Mouse (Mus musculus) monocyte, adult 5-6 weeks (primary cell): ENCODE results near the gene Ggnbp2. TPM values are rescaled to one million over a fixed set of nuclear protein-coding genes. Genes with fewer than 3 reads are reported as not detected.

Experiments
- ATAC-seq: fragments of 153-309, 156-312 bp; replicated peaks from 2 replicates; pipeline ENCODE4 v1.8.0; 2017; ENCODE audit warnings: mild to moderate bottlenecking; ENCODE audit not compliant: low TSS enrichment, insufficient number of reproducible peaks, severe bottlenecking, poor library complexity, low FRiP score
- total RNA-seq: library from RNA; stranded (forward); fragments of 200-1000, 200-491, 200-594 nt; gene quantifications from 3 replicates; pipeline ENCODE4 v1.2.3, GENCODE M21; 2017

Ggnbp2 gene
- 317 to 399 TPM (median 347 TPM) in 3 replicates for total RNA-seq

DNA sequence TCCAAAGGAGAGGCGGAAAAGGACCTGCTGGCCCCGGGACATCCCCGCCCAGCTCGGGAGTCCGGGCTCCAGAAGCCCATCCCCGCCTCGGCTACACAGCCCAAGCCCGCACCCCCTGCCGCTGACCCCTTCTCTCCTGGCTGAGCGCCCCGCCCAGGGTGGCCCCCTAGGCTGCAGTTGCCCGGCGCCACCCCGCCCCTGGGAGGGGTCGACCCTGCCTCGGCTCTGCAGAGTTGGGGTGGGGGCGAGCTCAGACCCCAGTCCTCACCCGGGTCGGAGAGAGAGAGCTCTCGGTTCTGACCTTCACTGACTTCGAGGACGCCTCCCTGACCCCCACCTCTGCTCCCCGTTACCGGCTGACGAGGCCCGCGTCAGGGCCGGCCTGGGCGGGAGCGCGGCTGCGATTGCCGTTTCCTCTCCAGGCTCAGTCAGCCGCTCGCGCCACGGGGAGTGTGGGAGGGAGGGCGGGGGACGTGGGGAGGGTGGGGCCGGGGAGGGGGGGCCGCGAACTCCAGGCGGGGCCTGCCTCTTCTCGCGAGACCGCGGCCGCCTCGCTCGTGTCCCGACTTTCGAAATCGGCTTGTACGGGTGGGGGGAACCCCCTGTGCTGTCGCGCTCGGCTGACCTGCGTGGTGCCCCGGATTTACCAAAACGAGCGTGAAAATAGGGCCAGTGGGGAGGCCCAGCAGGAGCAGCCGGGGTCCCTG lies at the start of gene Ggnbp2:
TSS of gene Ggnbp2 (minus strand) at position 481 of the 707 bp plus-strand sequence.
- peak; percentile 69 for ATAC-seq

DNA sequence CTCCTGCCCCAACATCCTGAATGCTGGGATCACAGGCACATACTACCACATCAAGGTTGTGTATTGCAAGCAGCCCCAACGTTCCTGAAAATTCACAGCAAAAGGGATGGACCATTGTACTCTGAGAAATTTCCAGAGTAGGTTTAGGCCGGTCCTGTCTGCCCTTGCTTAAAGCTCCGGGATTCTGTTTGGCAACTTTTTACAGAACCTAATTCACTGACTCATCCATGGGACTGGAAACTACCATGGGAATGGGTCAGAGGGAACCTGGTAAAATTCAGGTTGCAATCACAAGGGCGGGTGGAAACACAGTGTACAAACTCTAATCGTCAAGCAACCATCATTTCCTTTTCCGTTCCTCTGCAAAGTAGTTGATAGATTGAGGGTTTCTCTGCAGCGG lies 49.3 kb upstream of the Ggnbp2 start:
- no peak for ATAC-seq

DNA sequence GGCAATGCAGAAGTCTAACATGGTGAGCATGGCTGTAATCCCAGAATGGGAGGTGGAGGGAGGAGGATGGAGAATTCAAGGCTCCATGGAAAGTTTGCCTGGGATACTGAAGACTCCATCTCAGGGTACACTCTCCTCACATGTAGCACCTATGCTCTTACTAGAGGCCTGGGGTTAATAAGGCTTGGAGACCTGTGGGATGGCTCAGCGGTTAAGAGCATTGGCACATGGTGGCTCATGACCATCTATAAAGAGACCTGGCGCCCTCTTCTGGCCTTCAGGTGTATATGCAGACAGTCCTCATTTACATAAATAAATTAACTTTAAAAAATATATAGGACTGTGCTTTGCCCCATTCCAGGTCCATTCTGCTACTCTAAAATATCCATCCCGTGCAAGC lies 48.7 kb upstream of the Ggnbp2 start:
- ATAC-seq: peak; percentile 52

DNA sequence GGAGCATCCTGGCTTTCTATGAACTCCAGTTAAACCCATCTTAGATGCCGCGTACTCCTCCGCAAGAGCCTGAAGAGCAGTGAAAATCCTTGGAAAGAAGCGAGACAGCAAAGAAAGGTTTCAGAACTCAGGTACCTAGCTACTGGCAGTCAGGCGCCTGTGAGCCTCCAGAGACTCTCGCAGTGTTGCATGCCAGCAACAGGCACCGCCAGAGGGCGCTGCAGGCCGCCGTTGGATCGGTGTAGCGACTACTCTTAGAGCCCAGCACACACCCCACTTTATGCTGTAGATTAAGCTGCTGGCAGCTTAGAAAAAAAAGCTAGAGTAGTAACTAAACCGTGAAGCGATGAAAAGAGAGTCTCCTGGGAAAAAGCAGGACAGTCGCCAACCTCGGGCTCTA lies 47.8 kb upstream of the Ggnbp2 start:
- peak; percentile 61 for ATAC-seq

DNA sequence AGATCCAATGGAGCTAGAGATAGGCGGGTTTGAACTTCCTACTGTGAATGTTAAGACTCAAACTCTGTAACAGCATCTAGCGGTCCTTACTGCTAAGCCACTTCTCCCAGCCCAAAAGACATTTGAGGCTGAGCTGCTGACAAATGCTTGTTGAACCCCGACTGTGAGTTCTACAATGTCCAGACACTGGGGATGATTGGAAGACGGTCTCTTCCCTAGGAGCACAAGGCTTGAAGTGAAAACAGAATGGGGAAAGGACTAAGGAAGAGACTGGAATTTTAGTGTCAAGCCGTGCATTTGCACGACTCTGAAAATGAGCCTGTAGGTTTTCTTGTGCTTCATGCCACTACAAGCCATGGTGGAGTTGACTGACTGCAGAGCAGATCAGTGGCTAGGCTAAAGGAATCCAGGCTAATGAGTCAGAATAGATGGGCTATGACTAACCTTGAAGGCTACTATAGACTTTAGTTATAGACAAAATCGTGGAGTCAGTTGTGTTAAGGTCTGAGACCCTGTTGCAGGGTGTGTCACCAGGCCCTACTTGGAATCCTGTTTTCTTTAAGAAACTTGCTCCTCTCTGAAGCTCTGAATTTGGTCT lies 46.2 kb upstream of the Ggnbp2 start:
- ATAC-seq: no peak

DNA sequence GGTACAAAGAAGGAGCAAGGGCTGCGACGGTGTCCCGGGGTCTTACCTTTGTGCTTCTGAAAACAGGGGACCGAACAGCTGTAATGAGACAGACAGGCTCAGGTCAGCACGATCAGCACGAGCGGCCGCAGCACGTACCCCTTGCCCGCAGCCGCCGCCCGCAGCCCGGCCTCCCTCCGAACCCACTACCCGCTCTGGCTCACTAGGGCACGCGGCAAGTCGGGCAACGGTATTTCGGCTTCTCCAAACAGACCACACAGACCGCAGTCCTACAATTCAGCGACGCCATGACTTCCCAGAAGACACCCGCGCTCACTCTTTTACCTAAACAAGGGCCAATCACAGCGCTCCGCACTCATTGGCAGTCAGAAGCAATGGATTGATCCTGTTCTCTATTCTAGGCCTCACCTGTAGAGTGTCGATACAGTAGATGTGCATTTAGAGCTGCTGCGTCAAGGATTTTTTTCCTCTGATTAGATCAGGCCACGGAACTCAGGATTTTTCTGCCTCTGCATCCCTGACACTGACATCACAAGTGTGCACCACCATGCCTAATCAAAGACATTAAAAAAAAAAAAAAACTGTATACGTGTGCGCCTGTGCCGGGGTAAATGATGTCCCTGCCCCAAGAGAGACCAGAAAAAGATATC lies 45.6 kb upstream of the Ggnbp2 start, which contains the start of gene Znhit3:
TSS of gene Znhit3 (minus strand) at position 314 of the 650 bp plus-strand sequence.
- peak; percentile 95 for ATAC-seq

DNA sequence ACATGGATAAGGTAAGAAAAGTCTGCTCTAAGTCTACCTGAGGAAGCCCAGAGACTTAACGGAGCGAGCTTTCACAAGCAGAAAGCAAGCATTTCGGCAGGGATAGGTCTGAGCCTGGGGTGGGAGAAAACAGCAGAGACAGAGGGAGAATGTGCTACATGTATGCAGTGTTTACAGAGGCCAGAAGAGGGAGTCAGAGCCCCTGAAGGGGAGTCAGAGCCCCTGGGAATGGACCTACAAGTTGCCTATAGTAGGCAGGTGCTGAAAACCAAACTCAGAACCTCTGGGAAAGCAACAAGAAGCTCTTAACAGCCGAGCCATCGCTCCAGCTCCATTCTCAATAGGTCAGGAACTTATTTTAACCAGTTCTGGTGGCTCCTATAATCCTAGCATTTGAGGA lies 44.1 kb upstream of the Ggnbp2 start:
- no peak for ATAC-seq

DNA sequence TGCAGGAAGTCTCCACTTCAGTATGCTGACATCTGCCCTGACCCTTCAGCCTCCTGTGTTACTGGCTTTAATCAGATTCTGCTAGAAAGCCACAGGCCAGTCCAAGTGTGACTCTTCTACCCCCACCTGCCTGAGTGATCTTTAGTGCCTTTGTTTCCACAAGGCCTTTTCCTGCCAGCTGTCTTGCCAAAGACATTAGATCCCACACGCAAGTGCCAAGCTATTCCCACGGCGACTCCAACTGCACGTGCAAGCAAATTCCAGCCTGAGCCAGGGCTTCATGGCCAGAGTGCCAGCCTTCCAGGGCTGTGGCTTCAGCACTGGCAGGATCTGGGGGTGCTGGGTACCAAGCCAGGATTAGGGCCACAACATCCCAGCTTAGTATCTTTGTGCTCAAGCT lies 39.8 kb upstream of the Ggnbp2 start:
- no peak for ATAC-seq

DNA sequence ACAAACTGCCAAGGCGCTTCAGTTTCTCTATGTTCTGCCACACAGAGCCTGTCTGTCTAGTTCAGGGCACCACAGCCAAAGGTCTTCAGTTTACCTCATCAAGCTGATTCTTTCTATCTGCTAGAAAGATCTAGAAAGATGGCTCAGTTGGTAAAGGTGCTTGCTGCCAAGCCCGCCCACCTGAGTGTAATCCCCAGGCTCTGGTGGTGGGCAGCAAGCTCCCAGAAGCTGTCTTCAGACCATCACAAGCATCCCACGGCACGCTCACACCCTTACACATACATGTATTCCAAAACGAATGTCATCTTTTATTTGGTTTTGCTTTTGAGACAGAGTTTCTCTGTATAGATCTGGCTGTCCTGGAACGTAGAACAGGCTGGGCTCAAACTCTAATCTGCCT lies 37.9 kb upstream of the Ggnbp2 start:
- ATAC-seq: no peak

DNA sequence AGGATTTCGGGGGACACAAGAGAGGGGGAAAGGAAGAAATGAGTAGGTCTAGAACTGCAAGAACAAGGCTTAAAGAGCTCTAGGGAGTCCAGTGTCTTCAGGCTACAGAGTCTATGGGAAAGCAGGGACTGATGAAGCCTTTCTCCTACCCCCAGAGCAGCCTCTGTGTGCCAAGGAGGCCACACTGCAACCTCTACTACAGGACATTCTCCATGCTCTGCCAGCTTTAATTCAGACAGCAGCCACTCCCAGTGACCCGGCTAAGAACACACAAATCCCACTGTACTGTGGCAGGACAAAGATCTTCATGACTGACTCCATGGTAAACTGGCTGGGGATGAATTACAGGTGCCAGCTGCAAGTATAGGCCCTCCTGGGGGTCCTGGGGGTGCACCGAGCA lies 36.5 kb upstream of the Ggnbp2 start:
- no peak for ATAC-seq

DNA sequence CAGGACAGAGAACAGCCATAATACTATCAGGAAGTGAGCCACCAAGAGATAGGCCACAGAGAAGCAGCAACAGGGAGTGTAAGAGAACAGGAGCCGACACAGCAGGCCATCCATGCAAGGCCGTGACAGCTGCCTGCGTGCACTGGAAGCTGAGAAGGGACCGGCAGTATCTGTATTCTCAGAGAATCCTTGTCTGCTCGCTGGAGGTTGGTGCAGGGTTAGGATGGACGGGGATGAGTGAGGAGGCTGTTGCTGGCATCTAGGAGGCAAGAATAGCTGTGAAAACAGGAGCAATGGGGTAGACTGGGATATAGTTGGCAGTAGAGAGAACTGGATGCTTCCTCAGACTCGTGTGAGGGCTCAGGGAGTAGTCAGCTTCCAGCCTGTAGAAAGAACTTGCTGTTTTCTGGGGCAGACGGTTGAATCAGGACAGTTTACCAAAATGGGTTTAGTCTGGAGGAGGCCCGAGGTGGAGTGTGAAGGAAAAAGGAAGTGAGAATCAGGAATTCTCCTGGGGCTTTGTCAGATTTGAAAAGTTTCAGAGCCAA lies 34.1 kb upstream of the Ggnbp2 start:
- no peak for ATAC-seq

DNA sequence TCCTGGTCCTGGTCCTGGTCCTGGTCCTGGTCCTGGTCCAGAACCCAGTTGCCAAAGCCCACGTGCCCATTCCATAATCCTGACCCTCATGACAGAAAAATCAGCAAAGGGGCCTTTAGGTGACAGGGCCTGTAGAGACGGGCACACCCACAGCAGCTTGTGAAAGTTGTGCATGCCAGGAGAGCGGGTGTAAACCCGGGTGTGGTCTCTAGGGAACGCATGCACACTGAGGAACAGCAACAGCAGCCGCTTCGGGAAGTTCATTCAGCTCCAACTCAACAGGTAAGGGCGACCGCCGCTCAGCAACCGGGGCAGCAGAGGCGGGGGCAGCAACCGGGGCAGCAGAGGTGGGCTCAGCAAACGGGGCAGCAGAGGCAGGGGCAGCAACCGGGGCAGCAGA lies 22.5 kb upstream of the Ggnbp2 start:
- ATAC-seq: no peak

DNA sequence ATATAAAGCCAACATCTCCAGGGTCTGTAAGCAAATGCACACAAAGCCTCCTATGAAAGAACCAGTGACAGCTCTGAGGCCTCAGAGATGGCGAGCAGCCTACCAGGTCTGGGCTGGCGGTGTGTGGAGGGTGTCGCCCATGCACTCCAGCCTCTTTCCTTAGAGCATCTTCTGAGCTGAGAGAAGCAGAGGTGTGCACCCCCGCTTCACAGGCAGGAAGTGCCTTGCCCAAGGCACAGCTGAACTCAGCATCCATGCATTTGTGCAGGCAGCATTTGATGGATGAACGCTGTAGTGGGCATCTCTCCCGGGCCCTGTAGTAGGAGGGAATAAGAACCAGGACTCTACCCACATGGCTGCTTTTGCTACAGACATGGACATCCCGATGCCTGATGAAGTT lies 21.1 kb upstream of the Ggnbp2 start:
- ATAC-seq: no peak

DNA sequence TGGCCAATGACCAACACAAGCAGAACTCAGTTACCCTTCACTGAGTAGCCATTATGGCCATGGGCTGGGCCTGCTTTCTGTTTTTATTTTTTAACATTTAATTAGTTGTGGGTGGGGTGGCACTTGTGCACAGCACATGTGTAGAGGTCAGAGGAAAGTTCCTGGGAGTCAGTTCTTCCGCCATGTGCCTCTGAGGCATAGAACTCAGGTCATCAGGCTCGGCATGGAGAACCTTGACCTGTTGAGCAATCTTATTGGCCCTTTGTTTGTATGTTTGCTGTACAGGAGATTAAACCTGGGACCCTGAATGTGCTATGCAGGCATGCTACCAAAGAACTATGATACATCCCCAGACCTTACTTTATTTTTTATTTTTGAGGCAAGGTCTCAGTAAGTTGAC lies 18.9 kb upstream of the Ggnbp2 start:
- ATAC-seq: no peak

DNA sequence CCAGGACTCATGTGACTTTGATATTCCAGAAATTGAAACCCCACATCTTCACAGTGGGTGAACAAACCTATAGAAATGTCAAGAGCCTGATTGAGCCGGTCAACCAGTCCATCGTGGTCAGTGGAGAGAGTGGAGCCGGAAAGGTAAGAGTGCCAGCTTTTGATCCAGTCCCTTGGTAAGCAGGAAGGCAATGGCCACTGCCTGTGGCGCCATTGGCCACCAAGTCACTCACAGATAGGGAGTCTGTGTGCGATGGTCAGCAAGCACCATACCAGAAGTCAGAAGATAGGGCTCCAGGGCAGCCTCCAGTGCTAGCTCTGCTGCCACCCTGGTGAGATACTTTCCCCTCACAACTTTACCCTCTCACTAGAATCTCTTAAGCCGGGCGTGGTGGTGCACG lies 17.4 kb upstream of the Ggnbp2 start:
- ATAC-seq: no peak

DNA sequence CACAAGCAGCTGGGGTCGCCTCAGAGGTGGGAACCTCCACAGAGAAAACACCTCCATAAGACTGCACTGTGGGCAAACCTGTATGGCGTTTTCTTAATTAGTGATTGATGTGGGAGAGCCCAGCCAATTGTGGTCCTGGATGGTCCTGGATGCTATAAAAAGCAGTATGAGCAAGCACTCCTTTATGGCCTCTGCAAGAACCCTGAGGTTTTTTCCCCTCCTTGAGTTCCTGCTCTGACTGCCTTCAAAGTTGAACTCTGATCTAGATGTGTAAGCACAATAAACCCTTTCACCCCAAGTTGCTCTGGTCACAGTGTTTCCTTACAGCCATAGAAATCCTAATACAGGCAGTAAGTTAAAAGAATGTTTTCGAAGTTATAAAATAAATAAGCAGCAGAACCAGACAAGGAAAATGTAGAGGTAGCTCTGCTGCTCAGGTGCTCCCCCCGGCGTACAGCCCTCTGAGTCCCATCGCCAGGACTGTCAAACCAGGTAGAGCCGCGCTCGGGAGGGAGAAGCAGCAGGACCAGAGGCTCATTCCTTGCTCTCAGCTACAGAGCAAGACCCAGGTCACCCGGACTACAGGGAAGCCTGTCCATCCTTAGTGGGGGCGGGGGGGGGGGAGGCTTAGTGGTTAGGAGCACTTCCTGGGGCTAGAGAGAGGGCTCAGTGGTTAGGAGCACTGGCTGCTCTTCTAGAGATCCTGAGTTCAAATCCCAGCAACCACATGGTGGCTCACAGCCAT lies 16.3 kb upstream of the Ggnbp2 start:
- ATAC-seq: no peak

DNA sequence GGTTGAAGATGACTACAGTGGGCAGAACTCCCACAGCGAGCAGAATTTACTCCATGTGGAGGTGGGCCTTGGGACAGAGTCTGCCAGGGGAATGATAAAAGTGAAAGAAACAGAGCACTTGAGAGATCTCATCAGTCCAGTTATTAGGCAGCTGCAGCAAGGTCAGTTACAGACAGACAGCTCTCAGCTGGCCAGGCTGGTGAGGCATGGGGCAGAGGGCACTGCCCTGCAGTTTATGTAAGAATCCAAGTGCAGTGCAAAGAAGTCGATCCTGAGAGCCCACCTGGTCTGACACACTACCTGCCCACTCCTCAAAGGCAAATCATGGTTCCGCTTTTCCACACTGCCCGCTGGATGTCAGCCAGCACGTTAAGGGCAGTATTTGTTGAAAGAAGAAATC lies 15.6 kb upstream of the Ggnbp2 start:
- no peak for ATAC-seq

DNA sequence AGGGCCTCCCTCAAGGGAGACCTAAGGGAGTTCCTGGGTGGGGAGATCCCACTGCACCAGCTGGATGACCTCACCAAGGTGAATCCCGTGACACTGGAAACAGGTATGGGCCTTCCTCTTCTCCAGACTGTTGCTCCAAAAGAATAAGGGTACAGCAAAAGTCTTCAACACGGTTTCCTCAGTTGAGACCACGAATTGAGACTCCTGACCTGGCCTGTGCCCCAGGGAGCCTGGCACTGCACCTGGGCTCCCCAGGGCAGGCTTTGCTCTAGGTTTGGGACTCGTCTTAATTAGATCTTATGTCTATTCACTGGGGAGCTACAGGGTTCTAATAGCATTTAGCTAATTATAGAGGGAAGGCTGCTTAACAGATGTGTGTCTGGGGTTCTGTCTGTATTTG lies 14.6 kb upstream of the Ggnbp2 start:
- ATAC-seq: no peak

DNA sequence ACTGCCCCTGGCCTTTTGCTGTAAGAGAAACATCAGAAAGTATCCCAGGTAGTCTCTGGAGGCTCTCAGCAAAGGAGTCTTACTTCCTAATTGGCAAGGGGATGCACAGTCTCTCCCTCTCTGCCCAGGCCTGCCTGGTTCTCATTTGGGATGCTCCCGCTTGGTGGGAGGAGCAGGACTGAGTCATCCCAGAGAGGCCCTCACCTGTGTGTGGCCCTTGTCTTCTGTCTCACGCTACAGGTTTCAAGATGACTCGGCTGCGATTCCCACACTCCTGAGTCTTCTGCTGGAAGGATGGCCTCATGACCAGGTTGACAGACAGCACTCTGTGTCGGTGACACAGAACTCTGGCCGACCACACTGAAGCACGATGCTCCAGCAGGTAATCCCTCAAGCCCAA lies 11.7 kb upstream of the Ggnbp2 start:
- no peak for ATAC-seq
